Mouse (Mus musculus) thymus, postnatal 10 days (tissue): ENCODE measurements around the gene Dchs2.

Experiments
- DNase-seq, 2 experiments: peaks; one replicate each; pipeline ENCODE4 v3.0.0; 2021; ENCODE audit warnings: low spot score in 2 of 2

The Dchs2 gene

GRCm38 (mm10) chr3:83155600-83155999 is 27.9 kb downstream of the Dchs2 start:
- no peak for DNase-seq

DNA sequence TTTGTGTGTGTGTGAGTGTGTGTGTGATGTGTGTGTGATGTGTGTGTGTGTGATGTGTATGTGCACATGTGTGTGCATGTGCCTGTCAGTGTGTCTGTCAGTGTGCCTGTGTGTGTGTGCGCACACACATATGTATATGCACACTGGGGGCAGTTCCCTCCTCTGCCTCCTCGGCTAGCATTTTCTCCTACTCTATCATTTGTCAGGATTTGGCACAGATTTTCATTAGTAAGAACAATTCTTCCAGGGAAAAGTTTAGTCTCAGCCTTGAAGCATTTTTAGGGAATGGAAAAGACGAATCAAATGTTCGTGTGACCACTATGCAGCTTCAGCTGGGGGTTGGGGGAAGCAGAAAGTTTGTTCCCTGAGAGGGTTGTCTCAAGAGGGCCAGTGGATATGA is 28.4 kb downstream of the Dchs2 start:
- no peak for DNase-seq

GRCm38 (mm10) chr3:83161542-83162231 is 33.9 kb downstream of the Dchs2 start:
- no peak for DNase-seq

- DNase-seq: no peak
Observed at GRCm38 (mm10) chr3:83163676-83164075, 35.9 kb downstream of the Dchs2 start.

DNA sequence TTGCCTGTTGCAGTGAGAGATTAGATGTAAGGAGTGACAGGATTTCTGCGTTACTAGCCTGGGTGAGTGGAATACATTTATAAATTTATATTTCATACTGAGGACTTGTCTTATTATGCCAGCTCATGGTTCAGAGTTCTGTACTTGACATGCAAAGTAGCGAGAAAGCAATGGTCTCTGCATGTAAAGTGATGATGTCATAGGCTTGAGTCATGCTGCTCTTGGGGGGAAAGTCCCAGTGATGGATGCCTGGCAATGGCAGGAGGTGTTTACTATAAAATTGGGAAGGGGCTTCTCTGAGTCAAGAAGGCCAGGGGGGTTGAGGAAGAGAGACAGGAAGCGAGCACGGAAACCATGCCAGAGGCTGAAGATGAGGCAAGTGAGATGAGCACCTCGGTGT is 57.8 kb downstream of the Dchs2 start:
- DNase-seq: no peak

DNA sequence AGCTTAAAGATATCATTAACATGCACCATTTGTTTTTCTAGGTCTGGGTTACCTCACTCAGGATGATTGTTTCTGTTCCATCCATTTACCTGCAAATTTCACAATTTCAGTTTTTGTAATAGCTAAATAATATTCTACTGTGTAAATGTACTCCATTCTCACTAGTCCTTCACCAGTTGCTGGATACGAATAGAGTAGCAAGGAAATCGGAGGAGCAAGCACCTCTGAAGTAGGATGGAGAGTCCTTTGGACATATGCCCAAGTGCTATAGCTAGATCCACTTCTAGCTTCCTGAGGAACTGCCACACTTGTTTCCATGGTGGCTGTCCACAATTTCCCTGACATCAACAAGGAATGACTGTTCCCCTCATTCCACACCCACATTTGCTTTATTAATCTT is 63.5 kb downstream of the Dchs2 start:
- DNase-seq: no peak

DNA sequence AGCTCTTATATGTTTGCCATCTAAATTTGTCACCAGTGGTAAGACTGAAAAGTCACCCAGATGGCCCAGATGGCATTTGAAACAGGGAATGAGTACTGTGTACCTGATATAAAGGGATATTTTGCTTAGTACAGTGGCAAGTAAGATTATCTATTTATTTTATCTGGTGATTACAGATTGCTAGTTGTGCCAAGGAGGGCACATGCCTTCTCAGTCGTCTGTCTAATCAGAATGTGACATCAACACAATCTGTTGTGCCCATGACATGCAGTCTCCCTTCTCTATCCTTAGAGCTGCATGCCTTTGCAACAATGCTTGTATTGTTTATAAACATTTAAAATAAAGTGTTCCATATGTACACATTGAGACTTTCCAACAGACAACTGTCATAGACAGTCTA is 64.7 kb downstream of the Dchs2 start:
- DNase-seq: no peak

GRCm38 (mm10) chr3:83194911-83195310 is 67.2 kb downstream of the Dchs2 start:
- no peak for DNase-seq

- no peak for DNase-seq
Observed at GRCm38 (mm10) chr3:83201286-83201980, 73.7 kb downstream of the Dchs2 start.

GRCm38 (mm10) chr3:83205073-83205668 is 77.4 kb downstream of the Dchs2 start:
- no peak for DNase-seq

DNA sequence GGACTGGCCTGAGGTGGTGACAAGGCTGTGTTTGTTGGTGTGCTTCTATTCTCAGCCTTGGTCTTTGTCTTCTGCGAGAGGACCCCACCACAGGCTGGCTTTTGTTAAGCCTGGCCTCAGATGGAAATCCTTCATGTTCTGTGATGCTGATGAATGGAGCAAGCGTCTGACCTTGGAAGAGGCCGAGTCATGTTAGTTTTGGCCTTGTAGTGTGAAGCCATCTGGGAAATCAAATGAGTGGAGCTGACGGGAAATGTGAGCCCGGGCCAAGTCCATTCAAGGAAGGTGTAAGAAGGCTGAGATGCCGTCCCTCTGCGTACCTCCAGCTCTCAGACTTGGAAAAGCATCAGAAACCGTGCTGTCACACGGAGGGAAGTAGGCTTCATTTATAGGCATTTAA is 81.9 kb downstream of the Dchs2 start:
- DNase-seq: no peak

DNA sequence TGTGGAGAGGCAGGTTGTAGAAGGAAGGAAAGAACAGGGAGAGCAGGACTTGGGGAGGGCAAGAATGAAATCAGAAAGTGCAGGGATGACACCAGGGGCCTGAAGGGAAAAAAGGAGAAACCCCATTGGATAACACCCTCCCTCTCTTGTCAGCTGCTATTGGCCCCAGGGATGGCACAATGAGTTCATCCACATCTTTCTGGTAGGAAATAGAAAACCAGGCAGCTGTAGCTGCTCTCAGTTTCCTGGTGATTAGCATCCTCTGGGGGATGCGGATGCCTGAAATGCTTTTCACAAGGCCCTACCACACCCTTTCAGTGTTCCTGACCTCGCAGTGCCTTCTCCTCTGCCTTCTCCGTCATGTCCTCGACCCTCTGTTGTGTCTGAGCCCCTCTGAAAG is 82.5 kb downstream of the Dchs2 start:
- no peak for DNase-seq

GRCm38 (mm10) chr3:83211939-83212338 is 84.2 kb downstream of the Dchs2 start:
- no peak for DNase-seq

DNA sequence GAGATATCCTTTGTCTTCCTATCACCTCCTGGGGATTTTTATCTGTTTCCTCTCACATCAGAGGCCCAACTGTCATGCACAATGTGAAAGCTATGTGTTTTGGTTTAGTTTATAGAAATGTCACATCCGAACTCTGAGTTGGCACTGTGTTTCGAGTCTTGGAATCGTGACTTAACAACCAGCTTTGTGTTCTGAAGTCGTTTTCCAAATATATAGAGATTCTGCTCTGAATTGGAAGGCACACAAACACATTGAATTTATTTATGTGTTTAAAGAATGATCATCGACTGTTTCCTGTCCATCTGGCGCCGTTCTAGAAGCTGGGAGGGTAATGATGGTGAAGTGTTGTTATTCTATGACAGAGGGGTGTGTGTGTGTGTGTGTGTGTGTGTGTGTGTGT is 84.8 kb downstream of the Dchs2 start:
- no peak for DNase-seq

GRCm38 (mm10) chr3:83218059-83218458 is 90.3 kb downstream of the Dchs2 start:
- no peak for DNase-seq

DNA sequence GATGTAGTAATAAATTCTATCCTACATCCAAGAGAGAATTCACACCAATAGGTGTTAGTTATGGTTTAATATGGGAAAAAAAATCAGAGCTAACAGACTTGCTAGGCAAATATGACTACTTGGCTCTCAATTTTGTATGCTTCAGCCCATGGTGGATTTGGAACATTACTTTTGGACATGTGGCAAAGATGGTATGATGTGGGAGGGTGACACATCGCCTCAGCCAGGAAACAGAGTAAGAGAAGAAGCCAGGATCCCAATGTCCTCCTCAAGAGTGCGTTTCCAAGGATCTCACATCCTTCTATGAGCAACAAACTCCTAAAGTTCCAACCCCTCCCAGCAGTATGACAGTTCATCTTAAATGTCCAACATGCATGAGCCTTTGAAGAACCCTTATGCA is 92.4 kb downstream of the Dchs2 start:
- DNase-seq: no peak

- no peak for DNase-seq
Observed at GRCm38 (mm10) chr3:83222125-83222524, 94.4 kb downstream of the Dchs2 start.

DNA sequence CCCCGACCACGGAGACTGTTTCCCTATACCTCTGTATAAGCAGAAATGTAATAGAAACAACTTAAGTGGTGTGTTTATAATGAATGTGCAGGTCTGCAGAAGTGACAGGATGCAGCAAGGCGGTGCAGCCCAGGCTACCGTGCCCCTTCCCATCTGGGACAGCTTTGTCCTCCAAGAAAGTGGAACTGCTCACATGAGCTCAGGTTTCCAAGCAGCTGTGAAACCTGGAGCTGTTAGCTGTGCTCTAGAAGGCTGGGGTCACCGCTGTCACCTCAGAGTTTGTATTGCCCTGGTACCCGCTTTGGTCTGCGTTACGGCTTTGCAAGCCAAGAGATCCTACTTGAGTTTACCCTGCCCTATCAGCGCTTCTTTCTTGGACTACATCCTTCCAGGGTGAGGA is 100.6 kb downstream of the Dchs2 start:
- DNase-seq: no peak

- no peak for DNase-seq
Observed at GRCm38 (mm10) chr3:83230326-83230725, 102.6 kb downstream of the Dchs2 start.

DNA sequence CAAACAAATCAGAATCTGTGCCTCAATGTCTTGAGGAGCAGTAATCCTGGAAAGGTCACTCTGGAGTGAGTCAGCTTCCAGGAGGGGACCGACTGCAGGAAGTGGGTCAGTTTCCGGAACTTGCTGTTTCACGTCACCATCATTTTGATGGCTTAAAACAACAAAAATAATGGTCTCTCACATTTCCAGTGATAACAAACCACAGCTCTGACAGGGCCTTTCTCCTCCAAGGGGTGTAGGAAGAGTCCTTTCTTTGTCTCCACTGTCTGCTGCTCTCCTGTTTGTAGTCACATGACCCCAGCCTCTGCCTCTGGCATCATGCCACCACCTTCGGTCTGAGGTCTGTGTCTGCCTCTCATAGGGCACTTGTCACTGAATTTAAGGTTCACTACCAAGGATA is 106.7 kb downstream of the Dchs2 start:
- no peak for DNase-seq

- DNase-seq: no peak
Observed at GRCm38 (mm10) chr3:83235061-83235460, 107.3 kb downstream of the Dchs2 start.

DNA sequence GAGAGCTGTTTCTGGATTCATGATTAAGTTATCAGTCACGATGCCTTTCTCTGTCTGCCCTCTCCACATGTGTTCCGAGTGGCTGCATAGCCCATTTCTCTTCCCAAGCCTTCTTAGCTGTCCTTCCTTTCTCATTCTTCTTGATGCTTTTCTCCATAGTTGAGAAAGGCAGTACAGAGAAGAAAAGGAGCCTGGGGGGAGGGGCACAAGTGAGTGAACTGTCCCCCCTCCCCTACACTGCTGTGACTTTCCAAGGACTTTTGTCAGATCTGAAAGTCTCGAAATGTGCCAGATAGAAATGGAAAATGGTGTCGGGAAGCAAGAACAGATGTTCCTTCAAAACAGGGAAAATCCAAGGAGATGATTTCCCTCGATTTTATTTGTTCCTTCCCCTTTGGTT is 118.8 kb downstream of the Dchs2 start:
- no peak for DNase-seq

DNA sequence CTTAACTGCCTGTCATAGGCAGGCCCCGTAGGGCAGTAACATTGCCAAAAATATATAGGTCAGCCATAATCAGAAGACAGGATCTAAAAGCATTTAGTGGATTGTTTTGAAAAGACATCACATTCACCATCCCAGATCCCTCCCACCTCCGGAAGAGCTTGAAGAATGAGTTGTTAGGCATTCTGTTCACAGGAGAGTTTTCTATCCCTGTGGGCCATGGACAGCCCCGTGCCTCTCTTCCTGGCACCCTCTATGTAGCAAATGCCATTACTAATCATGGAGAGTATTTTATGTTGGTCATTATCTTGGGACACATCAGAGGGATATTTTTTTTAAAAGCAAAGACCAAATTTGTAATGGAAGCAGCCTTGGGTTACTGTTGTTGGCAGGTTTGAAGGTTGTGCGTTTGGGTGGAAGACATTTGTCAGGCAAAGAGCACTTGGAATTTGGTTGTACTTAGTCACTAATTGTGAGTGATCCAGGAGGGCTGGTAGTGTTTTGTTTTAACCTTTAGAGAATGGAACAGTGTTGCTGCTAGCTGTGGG is 122.3 kb downstream of the Dchs2 start:
- DNase-seq: no peak
